Mouse (Mus musculus): ENCODE data around the gene Lrig2. TPM values are rescaled to one million over a fixed set of nuclear protein-coding genes. Genes with fewer than 3 reads are reported as not detected.

The Lrig2 gene
- total RNA-seq, 2 experiments from 2014 or later: 15.9 to 16.6 TPM

DNA sequence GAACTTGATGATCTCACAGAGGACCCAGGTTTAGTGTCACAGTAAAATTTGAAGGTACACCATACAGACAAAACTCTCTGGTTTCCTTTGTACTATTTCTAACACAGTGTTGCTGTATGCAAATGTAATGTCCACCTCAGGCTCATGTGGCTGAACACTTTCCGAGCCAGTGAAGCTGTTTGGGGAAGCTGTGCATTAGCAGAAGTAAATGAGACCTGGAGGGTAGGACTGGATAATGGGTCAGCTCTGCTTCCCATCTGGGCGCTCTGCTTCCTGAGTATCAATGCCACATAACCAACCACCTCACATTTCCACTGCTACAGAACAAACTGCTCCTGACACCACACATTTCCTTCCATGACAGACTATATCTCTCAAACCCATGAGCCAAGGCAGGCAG lies 10.1 kb downstream of the Lrig2 start:
- DNase-seq: no peak

DNA sequence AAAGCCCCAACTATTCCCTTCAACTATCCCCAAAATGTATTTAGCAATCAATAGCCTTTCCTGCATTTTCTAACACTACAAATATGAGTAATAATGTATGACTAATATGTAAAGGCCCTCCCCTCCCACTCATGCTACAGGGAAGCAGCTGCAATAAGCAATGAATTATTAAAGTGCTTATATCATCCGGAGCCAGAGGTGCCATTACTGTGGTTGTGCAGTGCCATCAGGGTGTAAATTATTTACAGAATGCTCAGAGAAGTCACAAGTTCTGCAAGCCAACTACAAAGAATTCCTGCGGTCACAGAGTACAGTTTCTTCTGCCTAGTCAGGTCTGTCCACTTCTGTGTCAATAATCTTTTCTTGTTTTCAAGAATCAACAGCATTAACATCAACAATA lies 10.8 kb downstream of the Lrig2 start:
- DNase-seq: no peak

DNA sequence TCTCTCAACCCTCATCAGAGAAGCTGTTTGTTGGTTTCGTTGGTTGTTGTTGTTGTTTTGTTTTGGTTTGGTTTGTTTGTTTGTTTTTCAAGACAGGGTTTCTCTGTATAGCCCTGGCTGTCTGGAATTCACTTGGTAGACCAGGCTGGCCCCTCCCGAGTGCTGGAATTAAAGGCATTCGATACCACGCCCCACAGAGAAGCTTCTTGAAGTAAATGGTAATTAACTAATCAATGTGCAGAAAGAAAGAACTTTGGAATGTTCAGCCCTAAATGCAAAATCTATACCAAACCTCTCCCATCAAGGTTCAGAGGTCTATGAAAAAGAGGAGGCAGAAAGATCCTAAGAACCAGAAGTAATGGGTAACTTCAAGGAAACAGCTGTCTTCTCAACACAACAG lies 15.5 kb downstream of the Lrig2 start:
- DNase-seq: no peak

DNA sequence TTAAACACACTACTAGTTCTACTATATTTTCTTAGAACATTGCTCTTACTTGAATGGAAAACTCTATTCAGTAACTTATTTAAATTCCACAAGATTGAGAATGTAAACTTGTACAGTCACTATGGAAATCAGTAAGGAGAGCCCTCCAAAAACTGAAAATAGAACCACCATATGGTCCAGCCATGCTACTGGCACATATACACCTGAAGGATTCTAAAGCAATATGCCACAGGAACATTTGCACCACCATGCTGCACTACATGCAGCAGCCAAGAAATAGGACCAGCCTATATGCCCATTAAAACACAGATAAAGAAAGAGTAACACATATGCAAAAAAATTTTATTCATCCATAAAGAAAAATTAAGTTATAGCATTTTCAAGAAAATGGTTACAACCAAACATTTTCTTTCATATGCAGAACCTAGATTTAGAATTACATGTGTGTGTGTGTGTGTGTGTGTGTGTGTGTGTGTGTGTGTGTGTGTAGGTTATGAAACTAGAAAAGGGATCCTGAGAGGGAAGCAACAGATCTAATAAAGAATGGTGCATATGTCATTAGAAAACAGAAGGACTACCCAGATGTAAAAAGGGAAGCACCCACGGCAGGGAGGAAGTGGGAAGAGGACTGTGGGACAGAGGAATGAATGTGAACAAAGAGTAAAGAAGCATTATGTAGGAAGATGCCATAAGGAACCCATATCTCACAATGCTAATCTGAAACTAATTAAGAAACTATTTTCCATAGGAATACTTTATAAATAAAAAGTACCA lies 30.6 kb downstream of the Lrig2 start:
- no peak for DNase-seq

DNA sequence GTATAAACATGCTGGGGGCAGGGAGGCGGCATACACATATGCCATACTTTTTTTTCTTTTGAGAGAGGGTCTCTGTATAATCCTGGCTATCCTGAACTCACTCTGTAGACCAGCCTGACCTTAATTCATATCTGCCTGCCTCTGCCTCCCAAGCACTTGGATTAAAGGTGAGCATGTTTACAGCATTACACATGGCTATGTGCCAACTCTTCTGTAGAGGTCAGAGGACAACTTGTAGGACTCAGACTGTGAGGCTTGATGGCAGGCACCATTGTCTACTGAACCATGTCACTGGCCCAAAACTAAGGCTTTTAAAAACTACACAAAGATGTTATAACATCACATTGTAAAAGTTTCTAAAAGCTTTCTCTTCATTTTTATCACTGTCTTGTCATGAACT lies 33.7 kb downstream of the Lrig2 start:
- no peak for DNase-seq

DNA sequence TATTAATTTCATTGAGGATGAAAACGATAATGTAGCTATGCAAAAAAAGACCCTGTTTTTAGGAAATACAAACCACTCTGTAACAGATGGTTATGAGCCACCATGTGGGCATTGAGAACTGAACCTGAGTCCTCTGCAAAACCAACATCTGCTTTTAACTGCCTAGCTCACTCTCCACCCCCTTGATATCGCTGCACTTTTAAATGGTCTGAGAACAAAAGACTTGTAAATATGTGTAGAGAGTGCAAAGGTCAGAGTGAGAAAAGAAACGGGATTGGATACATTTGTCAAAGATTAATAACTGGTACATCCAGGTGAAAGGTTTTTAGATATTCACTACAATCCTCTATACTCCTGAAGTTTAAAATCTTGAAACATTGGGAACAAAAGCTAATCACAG lies 42.3 kb downstream of the Lrig2 start:
- DNase-seq: no peak

DNA sequence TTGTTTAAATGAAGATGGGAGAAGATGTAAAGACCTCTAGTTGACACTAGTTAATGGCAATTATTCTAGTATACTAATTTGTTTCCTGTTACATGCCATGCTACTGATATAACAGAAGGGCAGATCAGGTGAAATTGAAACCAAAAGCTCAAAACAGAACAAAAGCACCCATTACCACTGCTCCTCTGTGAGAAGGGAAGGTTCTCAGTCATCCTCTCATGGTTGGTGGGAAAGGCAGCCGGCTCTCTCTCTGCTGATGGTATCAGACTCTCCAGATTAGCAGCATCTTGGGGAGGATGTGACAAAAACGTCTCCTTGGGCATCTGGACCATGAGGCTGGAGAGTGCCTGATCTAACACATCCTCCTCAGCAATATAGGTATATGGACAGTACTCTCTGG lies 50.5 kb downstream of the Lrig2 start:
- DNase-seq: no peak

DNA sequence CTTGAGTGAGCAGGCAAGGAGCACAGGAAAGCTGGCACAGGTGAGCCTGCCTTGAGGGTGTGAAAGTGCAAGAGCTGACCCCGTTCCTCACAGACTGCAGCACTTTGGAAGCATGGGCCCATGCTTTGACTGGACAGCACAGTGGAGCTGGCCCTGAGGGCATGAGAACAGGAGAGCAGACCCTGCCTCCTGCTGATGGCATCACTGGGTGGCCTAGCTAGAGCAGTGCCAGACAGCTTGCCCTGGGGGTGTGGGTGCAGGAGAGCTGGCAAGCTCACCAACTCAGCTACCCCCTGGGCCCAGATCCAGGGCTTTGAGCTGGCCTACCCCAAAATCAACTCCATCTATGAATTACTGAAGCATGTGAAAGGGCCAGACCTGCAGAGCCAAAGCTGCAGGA lies 53.1 kb downstream of the Lrig2 start:
- no peak for DNase-seq

DNA sequence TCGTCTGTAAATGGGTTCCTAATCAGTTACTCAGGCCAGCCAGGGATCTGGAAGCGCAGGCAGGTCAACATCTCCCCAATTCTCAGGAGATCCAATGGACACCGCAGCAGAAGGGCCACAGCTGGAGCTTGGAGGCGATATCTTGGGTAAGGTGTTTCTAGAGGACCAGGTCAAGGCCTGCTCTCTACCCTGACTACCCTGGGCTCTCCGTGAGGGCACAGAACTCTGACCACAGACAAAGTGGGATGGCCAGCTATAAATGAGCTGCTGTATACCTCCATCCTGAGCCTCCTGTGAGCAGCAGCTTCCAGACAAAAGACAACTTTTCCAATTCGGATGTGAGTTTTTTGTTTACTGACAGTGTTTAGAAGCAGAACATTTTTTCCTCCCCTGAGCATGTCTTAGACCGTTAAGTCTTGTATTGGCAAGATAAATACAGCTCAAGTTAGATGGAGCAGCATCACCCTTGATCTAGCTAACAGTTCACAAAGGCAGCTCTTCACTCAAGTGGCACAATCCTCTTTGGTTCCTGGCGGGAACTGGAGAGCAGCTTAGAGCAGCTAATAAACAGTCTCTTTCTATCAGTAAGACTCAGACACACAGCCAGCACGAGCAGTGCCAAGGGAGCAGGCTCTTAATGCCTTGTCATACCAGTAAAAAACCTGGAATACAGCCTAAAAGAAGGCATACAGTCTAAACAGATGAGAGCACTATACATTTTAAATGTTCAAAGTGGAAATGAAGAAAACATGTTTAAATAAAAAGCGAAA lies 56.0 kb downstream of the Lrig2 start:
- DNase-seq: no peak

DNA sequence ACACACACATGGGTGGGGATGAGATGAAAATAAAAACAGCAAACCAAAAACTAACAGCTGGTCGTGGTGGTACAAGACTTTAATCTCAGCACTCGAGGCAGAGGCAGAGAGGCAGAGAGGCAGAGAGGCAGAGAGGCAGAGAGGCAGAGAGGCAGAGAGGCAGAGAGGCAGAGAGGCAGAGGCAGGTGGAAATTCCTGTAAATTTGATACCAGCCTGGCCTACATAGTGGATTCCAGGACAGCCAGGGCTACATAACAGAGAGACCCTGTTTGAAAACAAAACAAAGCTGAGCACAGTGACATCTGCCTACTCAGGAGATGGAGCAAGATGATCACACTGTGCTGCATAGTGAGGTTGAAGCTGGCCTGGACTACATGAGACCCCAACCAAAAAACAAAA lies 64.5 kb downstream of the Lrig2 start:
- DNase-seq: no peak

DNA sequence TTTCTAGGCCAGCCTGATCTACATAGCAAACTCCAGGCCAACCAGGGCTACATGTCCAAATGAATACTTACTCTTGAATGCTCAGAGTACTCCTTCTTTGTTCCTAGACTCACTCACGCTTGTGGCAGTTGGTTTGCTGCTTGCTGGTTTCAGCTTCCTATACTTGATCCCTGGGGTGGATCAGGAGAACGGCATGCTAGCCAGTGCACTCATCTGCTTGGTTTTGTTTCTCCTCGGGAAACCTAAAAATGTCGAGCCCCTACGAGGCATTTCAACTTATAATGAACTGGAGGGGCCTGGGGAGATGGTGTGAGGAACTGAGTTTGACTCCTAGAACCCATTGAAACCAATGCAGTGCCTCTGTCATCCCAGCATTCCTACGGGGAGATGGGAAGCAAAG lies 65.0 kb downstream of the Lrig2 start:
- no peak for DNase-seq

DNA sequence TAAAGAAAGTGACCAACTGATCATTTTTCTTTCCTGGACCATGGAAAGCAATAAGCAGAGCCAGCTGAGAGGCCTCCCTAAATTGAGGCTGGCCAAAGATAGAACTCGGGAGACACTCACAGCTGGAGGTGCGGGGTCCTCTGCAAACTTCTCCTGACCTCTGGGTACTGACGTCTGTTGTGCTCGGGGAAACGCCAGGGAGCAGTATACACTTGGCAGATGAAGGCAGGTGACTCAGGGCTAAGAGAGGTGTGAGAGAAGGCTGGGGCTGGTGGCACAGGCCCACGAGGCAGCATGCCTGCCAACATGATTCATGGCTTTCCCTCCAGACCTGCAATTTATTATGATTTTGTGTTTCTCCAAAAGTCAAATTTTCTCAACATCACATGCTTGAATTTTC lies 66.1 kb downstream of the Lrig2 start:
- DNase-seq: peak; percentile 56

DNA sequence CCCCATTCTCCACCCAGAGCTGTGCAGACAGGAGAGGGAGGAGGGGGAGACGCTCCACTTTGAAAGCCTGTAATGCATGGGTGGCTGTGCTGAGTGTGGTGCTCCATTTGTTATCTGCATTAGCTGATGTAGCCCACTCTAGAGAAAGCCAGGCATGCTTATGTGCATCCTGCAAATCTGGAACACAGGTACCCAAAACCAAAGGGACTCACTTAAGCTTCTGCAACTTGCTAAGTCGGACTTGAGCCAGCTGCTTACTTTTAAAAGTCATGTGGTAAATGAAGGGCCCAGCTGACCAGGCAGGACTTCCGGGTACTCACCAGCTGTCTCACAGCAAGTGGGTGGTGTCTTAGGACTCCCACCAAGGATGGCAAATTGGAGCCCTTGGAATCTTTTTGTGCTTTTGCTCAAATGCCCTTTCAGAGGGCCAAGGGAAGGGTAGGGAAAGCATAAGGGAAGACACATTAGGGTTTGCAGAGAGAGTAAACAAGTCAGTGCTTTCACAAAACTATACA lies 66.7 kb downstream of the Lrig2 start:
- no peak for DNase-seq

DNA sequence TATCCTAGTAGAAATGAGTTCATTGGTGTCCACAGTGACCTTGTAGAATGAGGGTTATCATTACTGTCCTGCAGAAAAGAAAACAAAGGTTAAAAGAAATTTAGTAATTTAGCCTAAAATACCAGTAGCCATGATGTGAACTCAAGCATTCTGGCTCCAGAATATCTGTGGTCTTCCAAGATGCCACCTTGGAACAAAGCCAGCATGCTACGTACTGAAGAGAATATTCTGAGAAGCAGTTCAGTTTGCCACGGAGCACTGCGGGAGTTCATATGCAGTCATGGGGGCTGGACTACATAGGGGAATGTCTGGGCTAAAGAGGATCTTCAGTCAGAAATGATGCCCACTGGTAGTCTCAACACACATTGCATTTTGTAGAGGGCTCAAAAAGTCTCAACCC lies 67.6 kb downstream of the Lrig2 start:
- DNase-seq: no peak

DNA sequence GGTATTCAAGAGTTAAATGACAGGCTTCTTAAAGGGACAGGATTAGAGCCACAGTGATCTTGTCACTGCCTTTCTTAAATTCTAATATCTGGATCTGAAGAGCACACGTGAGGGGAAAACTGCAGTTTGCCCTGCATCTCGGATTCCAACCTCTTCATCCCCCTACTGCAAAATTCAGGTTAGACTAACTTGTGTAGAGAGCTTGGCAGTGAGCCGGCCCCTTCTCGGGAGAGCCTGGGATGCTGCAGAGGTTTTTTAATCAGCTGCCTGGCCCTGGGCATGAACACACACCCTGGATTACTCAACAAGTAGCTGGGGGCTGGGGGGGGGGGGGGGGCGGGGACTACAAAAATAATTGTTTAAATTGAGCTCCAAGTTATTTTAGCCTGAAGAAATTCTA lies 69.4 kb downstream of the Lrig2 start:
- peak; percentile 45 for DNase-seq

DNA sequence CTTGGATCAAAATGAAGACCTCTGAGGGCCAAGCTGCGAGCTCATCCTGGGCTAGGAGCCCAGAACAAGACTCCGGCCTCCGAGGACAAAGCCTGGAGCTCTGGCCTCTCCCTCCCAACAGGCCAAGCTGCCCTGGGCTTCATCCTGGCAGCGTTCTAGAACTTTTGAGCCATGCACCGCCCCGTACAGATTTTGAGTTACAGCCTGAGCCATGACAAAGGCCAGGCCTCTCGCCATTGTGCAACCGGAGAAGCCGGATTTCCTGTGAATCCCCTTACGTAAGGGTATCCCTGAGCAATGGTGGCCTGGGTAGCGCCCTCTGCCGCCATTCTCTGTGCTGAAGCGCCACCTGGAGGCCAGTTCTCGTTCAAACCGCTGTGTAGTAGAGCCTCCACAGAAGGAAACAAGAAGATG lies 69.8 kb downstream of the Lrig2 start:
- DNase-seq: peak; percentile 99

DNA sequence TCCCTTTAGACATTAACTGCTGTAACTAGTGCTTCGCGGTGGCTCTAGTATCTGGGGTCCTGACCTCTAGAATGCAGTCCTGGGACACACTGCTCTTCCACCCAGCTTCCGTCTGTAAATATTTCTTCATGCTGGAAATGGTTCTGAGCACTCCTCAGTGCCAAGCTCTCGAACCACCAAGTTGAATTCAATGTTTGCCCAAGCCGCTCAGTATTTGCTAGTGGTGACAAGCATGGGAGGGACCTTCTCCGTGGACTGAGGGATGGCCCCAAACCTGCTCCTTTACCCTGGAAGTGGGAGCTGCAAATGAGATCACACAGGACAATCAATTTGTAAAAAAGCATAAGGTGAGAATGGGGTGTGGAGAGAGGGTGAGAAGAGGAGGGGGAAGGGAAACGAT lies 70.3 kb downstream of the Lrig2 start:
- DNase-seq: no peak

DNA sequence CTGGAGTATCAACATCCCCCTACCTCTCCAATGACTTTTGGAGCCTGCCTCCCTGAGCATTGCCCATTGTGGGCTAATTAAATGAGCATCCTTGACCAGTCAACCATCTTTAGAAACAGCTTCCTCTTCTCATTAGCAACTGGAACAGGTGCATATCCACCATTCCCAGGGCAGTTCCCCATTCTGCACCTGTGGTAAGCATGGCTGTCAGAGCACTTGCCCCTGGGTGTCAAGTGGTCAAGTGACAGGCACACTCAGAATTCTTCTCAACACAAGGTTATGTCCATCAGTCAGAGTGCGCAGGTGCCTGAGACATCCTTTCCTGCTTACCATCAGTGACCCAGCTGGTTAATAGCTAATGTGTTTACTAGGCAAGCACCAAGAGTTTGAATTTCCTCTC lies 72.9 kb downstream of the Lrig2 start:
- DNase-seq: no peak

DNA sequence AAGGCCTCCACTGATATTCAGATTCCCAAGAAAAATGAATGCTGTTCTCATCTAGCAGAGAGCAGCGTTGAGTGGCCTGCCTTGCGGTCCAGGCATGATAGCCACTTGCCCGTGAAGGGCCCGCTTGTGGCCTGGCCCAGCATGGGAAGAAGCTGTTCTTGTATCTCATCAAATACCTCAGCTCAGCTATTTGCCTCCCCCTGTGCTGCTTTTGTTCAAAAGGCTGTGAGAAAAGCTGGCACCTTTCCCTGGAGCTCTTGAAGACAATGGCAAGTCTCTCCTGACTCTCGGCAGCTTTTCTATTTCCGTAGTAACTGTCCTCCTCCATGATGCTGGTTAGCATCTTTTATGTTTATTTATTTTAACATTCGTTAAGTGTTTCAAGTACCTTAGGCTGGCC lies 74.1 kb downstream of the Lrig2 start:
- no peak for DNase-seq

DNA sequence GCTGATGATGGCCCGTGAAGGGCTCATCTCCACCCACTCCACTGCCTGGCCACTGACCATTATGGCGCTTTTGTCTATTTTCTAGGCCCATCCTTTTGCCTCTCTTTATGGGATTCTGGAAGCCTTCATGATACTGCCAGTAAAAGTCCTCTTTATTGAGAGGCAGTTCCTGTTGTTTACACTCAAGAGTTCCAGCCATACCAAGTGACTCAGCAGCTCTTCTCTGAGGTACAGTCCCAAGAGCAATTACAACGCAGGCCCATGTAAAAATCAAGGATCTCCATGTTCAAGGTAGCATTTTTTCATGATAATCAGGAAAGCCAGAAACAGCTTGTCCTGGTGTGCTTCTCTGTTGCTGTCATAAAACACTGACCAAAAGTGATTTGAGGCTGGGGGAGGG lies 75.8 kb downstream of the Lrig2 start:
- no peak for DNase-seq

DNA sequence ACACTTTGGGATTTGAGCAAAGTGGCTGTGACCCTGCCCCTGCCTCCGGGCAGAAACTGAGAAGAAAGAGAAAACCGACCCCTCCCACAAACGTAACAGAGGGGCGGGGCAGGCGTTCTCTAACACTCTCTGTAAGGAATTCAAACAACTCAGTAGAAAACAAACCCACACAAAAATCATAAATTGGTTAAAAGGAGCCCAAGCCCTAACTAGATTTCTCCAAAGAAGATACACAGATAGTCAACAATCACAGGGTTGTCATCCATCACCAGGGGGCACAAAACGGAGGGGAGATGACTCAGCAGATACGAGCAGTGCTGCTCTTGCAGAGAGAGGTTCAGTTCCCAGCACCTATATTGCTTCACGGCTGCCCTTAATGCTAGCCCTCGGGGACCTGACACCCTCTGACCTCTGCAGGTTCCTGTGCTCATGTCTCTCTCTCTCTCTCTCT lies 77.4 kb downstream of the Lrig2 start:
- no peak for DNase-seq

DNA sequence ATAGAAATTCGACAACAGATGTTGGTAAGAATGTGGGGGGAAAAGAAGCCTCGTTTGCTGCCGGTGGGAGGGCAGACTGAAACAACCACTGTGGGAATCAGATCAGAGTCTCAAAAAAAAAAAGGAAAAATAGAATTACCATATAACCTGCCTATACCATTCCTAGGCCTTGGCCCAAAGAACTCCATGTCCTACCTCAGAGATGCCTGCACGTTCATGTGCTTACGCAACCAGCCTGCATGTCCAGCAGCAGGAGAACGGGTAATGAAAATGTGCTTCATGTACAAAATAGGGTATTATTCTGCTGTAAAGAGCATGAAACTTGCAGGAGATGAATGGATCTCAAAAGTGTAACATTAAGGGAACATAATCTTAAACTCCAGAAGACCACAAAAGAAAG lies 79.1 kb downstream of the Lrig2 start:
- DNase-seq: no peak

DNA sequence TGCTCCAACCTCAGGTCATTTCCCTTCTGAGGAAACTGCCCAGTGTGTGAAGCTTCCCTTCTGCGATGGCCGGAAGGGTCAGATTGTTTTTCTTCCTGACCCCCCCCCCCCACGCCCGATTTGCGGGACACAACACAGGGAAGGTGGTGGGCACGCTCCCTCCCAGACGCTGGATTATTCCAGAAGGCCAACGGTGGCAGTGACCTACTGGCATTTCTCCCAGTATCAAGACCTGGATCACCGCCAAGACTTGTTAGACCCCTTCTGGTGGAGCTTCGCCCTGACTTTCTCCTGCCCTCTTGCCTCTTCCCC lies 79.9 kb downstream of the Lrig2 start:
- peak; percentile 81 for DNase-seq

All from heart, postnatal 4 days (tissue).